Mouse (Mus musculus) kidney, postnatal 14 days (tissue): ENCODE results near the gene Epb41l5.

ENCODE experiments used
- DNase-seq: peaks from one replicate; pipeline ENCODE4 v3.0.0; 2022; ENCODE audit warnings: mixed read lengths

Gene Epb41l5

DNA sequence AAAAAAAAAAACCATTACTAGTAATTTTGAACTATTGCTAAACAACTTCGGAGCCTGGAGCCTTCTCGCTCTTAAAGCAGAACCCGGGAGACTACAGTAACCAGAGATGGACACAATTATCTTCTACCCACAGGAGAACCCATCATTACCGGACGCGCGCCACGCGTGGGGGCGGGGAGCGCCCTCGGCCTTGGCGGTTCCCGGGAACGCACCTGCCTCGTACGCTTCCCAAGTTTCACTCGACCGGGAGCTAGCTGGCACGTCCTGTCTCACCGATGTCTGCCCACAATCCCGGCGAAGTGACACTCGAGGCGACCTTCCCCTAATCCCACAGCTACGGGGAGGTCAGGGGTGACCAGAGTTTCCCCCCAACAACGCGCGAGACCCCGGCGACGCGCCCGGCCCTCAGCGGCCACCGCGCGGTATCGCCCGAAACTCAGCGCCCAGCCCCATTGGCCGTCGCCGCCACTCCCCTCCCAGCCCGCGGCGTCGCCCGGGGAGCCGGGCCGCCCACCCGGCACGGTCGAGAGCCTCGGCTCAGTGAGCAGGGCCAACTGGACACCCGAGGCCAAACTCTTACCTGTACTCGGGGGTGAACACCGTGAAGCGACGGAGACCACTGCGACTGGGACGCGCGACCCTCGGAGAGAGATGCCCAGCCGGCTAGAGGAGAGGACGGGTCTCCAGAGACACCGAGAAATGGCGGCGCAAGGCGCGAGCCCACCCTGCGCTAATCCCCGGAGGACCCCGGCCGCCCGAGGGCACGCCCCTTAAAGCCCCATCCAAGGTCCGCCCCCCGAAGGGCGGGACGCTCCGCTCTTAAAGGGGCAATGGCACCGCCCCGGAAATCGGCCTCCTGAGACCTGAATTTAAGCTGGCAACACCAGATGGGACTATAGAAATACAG is at the start of gene Epb41l5:
Epb41l5 (minus strand) TSS at position 796 of the 907 bp plus-strand sequence.
- DNase-seq, result peak; percentile 92

DNA sequence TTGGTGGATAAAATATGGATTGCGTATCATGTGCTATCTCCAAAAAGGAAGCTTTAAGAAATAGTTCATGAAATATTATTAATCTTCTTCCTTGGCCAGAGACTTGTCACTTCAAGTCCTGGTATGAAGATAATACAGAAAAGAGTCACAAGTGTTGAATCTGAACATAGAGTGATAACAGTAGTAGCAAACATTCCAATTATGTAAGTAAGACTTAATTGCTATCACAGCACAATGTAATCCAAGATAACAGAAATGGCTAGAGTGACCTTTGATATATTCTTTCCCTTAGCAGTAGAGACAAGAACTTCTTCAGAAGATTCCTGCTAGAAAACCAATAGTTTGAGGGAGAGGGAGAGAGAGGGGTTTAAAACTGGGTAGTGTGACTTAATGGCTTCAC is 48.1 kb upstream of the Epb41l5 start:
- no peak for DNase-seq

DNA sequence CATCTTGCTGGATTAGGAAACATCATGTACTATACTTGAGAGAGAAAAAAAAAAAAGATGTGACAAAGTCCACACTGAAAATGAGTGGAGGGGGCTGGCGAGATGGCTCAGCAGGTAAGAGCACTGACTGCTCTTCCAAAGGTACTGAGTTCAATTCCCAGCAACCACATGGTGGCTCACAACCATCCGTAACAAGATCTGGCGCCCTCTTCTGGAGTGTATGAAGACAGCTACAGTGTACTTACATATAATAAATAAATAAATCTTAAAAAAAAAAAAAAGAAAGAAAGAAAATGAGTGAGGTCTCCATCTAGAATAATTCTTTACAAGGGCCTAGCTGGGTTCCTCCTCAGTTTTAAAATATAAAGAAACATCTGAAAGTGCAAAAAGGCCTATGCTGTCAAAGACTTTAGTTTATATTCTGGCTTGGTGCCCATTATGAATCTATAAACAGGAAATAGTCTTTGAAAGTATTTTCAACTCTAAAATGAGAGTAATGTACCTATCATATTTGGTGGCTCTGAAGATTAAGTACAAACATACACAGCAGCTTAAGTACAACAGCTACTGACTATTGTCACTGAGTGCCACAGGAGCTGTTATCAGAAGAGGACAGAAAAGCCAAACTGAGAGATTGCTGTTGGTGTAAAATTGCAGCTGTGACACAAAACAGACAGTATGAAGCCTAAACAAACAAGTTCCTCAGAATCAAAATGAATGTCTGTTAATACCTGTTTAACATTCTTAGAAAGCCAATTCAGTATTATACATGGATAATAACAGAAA is 37.2 kb upstream of the Epb41l5 start:
- DNase-seq, result no peak

DNA sequence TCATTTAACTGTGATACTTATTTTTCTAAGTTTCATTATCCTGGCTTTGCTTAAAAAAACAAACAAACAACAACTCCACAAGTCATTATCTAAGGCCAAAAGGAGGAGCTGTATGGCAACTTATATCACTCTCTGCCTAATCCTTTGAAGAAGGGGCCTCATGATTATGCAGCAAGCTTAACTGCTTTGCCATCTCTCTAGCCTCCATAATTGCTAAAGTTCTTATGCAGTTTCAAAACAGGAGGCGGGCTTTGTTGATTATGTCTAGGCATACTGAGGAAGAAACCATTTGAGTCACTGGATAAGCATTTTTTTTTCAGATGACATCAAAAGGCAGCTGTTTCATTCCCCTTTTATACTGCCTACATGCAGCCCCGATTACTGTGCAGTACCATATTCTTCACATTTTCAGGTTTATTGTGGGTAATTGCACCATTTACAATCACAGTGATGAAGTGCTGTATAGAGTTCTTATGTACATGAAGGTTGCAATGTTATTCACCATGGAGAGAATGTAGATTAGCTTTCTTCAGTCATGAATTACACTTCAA is 32.9 kb upstream of the Epb41l5 start:
- DNase-seq, result no peak

DNA sequence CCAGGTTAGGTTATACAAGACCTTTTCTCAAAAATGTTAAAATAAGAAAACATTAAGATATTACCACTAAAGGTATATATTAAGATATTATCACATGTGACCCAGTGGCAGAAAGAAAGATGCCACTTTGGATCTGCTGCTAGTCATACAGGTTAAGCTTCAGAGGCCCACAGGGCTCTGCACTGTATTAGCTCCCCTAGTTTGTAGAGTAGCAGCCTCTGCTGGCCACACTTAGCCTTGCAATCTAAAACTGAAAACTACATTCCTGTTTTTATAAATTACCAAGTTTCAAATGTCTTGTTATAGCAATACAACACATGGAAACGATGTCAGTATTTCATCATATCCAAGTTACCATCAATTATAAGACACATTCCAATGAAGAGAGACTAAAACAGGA is 26.2 kb upstream of the Epb41l5 start:
- peak; percentile 56 for DNase-seq

DNA sequence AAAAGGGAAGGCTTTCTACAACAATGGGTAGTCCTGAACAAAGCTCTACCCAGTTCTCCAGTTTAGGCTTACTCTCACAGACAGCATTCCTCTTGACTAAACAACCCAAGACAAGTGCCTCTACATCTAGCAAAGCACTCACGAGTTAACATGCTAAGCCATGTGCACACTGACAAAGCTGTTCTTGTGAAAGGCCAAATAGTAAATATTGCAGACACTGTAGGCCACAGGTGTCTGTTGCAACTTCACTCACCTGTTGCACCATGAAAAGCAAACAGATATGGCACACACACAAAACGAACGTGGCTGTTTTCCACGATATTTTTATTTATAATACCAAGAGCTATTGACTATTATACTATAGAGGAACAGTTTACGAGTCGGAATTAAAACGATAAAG is 18.1 kb upstream of the Epb41l5 start:
- DNase-seq, result no peak

DNA sequence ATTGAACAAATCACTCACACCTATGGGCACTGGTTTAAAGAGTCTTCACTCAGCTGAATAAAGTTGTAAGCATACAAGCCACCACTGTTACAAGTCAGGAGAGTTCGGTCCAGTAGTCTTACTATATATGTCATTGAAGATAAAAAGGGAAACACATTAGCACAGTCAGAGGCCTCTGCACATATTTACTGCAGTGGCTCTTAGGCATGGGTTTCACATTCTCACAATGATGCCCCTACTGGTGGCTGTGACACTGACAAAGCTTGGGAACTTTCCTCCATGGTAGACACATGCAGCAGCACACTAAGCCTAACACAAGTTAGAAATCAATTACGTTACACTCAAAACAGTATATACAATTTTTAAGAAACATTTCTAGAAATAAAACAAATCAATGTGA is 5.5 kb upstream of the Epb41l5 start:
- no peak for DNase-seq

DNA sequence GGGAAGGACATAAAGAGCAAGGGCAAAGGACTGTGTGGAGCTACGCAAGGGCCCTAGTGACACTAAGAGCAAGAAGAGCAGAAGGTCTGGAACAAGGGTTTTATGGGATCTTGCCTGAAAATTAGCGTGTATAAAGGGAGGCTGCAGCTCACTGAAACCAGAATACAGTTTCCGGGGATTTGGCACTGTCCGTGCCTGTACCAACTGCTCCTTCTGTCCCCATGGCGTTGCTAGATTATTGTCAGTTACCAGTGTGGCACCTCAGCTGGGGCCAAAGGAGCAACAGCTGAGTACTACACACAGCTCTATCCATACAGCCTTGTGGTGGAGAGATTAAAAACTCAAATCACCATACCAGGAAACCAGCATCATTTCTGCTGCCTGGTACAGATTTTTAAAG is 1.6 kb upstream of the Epb41l5 start:
- no peak for DNase-seq

DNA sequence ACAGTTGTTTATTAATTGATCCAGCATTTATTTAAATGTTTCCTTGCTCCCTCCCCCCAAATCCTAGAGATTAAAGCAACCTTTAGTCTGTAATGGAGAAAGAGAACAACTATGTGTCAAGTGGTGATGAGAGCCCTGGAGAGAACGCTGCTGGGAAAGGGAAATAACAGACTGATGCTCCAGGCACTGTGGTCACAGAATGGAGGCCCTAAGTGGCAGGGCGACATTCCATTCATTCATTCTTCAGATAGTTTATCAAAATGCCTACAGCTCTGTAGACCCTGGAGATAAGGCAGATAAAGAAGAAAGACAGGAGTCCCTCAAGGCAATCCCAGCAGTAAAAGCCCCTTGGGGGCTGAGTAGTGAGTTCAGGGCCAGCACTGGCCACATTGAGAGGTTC is 827 bp upstream of the Epb41l5 start:
- no peak for DNase-seq

DNA sequence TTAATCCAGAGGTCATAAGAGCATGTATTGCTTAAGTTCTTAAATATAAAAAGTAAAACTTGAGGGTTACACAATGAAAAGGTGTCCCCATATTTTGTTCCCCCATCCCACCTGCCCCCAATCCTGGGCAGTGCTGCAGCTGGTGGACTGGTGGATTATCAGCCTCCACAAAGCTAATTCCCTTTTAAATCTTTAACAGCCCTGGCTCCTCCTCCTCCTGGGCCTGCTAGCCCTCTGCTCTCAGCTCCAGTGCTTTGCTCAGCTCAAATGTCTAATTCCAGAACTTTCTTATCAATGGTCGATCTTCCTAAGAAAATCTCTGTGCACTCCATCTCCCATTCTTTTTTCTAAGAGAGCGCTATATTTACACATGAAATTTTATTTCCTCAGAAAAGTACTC is 2.4 kb downstream of the Epb41l5 start:
- DNase-seq, result peak; percentile 47

DNA sequence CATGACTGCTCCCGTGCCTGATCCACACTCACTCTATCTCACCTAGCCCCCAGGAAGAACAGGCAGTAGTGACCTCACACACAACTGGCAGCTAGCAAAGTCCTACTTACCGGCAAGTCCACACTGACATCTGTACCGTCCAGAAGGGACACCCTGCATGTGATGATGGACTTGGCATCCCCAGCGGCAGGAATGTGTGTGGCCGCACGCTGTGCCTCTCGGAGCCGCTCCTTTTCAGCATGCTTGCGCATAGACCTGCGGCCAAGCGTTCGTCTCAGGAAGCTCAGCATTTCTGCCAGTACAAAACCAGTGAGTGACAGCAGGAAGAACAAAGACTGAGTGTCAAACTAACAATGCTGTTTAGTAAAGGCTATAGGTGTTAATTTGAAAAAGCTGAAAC is 6.4 kb downstream of the Epb41l5 start:
- peak; percentile 75 for DNase-seq

DNA sequence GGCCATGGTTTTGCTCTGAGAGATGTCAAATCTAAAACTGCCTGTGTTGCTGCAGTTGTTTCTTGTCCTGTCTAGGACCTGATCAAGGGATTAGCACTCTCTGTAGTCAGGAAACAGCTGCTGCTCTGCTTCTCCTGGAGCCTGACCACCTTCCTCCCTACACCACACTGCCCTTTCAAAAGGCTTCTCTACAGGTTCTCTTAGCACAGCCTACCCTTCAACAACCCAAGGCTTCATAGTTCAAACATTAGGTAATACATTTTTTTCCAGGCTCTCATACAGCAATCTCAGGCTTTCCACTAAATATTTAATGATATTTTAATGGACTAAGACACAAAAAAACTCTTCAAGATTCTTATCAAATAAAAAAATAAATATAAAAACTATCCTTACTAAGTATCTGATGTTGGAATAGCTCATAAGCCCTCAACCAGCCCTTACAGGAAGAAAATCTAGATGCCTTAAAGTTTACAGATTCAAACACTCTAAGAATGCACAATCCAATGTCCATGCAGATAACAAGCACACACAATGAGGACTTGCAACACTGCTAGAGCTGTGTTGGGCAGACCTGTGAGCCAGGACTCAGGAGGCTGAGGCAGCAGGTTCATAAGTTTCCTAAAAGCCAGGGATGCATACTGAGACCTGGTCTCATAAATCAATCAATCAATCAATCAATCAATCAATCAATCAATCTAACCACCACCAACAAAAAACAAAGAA is 7.5 kb downstream of the Epb41l5 start:
- DNase-seq, result no peak

DNA sequence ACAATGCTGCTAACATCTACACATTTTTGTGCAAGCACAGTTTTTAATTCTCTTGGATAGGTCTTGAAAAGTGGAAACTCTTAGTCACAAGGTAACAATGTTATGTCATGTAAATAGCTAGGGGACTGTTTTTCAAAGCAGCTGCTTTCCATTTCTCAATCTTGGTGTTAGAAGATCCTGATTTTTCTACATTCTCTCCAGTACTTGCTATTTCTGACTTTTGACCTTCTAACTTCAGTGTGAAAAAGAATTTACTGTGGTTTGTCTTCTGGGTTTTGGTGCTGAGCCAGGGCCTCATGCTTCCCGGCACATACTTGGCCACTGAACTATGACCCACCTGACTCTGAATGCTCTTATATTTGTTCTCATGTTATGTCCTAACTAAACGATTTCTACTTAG is 8.8 kb downstream of the Epb41l5 start:
- peak; percentile 84 for DNase-seq

DNA sequence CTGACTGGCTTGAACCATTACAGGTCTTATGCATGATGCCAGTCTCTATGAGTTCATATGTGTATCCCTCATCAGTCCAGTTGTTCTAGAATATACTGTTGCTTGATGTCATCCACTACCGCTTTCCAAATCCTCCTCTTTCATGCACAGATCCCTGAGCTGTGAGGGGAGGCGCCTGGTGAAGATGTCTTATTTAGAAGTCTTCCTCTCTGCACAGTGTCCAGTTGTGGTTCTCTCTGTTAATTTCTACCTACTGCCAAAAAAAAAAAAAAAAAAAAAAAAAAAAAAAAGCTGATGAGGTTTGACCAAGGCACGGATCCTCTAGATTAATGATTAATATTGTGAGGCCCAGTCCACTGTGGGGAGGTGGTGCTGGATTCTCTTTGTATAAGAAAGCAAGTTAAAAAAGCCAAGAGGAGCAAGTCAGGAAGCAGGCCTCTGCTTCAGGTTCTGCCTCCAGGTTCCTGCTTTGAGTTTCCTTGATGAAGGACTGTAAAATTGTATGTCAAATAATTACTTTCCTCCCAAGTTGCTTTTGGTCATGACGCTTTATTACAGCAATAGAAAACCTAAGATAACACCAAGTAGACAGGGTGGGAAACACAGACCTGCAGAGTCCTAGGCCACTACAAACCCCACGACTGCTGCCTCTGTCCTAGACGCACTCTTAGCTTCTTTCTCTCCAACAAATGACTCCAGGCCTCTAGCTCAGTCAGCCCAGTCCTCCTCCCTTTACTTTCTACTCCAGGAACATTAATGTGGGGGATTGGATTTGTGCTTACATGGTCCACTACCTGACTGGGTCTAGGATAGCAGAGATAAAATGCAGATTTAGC is 11.4 kb downstream of the Epb41l5 start:
- peak; percentile 65 for DNase-seq

DNA sequence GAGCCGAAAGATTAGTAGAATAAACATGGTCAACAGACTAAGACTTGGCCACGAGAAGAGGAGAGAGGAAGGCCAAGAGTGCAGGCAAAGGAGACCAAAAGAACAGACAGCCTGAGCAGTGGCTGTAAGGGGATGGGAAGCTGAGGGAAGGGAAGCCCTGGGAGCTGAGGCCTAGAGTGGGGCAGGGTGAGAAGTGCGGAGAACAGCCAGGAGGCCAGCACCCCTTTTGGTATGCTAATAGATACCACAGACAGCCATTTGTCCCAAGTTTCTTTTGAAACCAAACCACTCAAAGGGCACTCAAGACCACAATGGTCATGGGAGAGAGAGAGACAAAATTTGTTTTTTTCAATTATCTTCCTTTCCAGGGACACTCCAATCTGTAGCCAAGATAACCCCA is 14.1 kb downstream of the Epb41l5 start:
- DNase-seq, result no peak

DNA sequence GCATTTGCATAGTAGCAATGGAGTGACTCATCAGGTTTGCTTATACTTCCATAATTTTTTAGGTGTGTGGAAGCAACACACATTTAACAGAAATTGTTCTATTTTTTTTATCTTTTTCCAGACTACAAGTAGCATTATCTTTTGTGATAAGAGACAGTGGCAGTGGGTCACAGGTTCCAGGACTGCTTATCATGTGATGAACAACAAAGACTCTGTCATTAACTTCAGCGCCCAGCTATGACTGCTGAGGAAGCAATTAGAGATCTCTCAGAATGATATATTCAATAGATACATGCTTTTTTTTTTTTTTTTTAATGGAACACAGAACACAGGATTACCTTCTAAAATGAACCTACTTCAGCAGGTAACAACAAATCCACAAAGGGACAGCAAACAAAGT is 18.4 kb downstream of the Epb41l5 start:
- no peak for DNase-seq

DNA sequence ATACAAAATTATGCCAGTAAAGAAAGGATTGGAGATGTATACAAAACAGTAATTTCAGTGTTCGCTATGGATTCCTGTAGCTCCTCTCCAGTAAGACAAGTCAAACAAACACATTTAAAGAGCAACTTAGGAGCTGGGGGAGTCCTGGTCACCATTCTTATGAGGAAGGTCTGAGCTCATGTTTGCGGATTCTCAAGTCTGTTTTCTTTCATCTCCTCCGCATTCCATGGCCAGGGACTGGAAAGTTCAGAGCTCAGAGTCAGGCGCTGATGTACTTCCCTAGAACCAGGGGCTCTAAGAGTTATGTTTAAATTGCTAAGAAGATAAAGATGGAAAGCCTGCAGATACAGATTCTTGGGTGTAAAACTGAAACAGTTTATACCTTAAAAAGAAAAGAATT is 22.0 kb downstream of the Epb41l5 start:
- peak; percentile 28 for DNase-seq

DNA sequence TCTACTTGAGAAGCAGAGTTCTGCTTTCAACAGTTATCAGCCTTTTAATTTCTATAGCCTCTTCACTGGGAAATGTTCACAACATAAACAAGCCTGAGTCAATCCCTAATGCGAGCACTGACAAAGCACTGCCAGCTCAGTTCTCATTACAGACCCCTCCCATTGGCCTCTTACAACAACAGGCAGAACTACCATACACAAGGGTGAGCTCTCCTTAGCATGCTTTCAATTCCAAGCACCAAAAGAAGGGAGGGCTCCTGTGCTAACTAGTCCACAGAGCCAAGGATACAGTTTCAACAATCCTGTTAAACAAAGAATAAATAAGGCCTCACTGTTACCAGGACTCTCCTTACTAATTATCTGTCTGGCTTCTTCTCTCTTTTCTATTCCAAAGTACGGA is 24.4 kb downstream of the Epb41l5 start:
- no peak for DNase-seq

DNA sequence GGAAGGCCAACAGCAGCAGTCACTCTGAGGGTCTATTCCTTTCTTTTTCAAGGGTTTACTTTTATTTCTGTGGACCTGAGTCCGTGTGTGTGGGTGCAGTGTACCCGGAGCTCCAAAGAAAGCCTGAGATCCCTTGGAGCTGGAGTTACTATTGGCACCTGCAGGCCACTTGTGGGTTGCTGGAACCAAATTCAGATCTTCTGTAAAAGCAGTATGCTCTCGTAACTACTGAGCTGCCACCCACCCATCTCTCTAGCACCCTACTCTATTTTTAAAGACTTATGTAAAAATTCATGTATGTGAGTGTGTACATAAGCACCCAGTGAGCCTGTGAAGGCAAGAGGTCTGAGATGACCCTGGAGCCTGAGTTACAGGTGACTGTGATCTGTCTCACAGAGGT is 43.4 kb downstream of the Epb41l5 start:
- no peak for DNase-seq

DNA sequence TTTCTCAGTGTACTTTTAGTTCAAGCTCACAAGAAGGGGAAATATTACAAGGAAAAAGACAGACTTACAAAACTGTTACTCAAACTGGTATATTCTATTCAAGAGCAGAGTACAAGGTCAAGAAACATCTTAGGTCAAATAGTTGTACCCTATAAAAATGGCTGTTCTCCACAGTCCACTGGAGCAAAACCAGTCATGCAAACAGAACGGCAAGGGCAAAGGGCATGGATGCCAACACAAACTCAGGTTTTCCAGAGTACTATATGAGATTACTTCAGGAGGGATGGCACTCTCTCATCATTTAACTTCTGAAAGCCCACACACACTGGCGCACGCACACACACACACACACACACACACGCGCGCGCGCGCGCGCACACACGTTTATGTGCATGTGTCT is 46.4 kb downstream of the Epb41l5 start:
- peak; percentile 82 for DNase-seq

DNA sequence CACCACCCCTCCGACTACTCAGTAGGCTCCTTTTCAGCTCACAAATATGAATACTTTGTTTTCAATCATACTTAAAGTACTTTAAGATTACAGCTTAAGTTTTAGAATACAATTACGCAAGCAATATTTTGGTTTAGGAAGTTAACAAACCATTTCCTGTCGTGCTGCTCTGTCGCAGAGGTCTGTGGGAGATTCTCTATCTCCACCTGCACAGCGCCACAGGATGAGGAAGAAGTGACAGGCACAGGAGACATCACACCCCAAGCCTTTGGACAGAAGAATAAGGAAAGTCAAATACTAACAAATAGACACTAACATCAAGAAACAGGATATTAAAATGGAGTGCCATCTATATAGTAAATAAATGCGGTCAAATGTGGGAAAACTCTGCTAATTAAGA is 49.9 kb downstream of the Epb41l5 start:
- DNase-seq, result no peak

DNA sequence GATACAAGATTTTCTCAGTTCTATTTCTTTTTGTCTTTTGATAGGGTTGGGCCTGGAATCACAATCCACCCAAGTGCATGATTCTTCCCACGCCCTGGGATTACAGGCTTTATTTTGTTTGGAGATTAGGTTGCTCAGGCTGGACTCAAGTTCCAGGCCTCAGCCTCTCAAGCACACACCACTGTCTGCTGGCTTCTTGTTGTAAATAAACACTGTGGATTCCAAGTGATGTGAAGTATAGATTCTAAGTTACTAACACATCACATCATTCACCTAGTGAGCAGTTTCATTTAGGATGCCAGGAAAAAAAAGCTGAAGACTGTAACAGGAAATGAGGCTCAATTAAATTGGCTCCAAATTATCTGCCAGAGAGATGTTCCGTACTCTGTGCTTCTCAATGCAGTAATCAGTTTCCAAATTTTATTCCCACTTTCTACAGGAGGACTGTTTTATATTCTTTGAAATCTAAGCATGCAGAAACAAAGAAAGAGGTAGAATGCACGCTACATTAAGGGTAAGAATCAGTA is 51.8 kb downstream of the Epb41l5 start:
- DNase-seq, result no peak
